Mouse (Mus musculus) megakaryocyte-erythroid progenitor cell, adult 5-6 weeks (primary cell): ENCODE measurements around the gene Tnik. TPM values are rescaled to one million over a fixed set of nuclear protein-coding genes. Genes with fewer than 3 reads are reported as not detected.

Experiments
- ATAC-seq: replicated peaks from 2 replicates; pipeline ENCODE4 v1.8.0; 2016; ENCODE audit warnings: mild to moderate bottlenecking, inconsistent platforms; ENCODE audit not compliant: severe bottlenecking, poor library complexity, low FRiP score, low TSS enrichment
- total RNA-seq, 2 experiments: library from RNA; stranded (forward) in 1 of 2; stranded (reverse) in 1 of 2; fragments of 200-1000, 215-1000 nt in 1 of 2; fragments of >200 nt in 1 of 2; fragmentation: Nextera tagmentation in 1 of 2; gene quantifications; 2 replicates each; pipeline ENCODE4 v1.2.3; 2014 to 2017

The Tnik gene
- total RNA-seq, 2 experiments from 2014 or later: 28.7 to 32.8 TPM

GRCm38 (mm10) chr3:28385199-28385975, 122.4 kb downstream of the Tnik start:
- no peak for ATAC-seq

- ATAC-seq: no peak
Observed at GRCm38 (mm10) chr3:28388540-28388939, 125.5 kb downstream of the Tnik start.

GRCm38 (mm10) chr3:28390183-28390582, 127.2 kb downstream of the Tnik start:
- ATAC-seq: no peak

- no peak for ATAC-seq
Observed at GRCm38 (mm10) chr3:28392542-28392941, 129.5 kb downstream of the Tnik start.

- no peak for ATAC-seq
Observed at GRCm38 (mm10) chr3:28398781-28399180, 135.8 kb downstream of the Tnik start.

- ATAC-seq: peak; percentile 80
Observed at GRCm38 (mm10) chr3:28399593-28400216, 136.7 kb downstream of the Tnik start.

GRCm38 (mm10) chr3:28401335-28401734, 138.3 kb downstream of the Tnik start:
- ATAC-seq: no peak

- peak; percentile 69 for ATAC-seq
Observed at GRCm38 (mm10) chr3:28402221-28402620, 139.2 kb downstream of the Tnik start.

GRCm38 (mm10) chr3:28405391-28405790, 142.4 kb downstream of the Tnik start:
- no peak for ATAC-seq

- ATAC-seq: peak; percentile 94
Observed at GRCm38 (mm10) chr3:28408859-28409459, 145.9 kb downstream of the Tnik start.

- peak; percentile 71 for ATAC-seq
Observed at GRCm38 (mm10) chr3:28410269-28410668, 147.3 kb downstream of the Tnik start.

- ATAC-seq: no peak
Observed at GRCm38 (mm10) chr3:28415986-28416385, 153.0 kb downstream of the Tnik start.

GRCm38 (mm10) chr3:28417091-28417715, 154.2 kb downstream of the Tnik start:
- no peak for ATAC-seq

- no peak for ATAC-seq
Observed at GRCm38 (mm10) chr3:28420194-28420593, 157.2 kb downstream of the Tnik start.

GRCm38 (mm10) chr3:28420698-28421097, 157.7 kb downstream of the Tnik start:
- no peak for ATAC-seq

- ATAC-seq: no peak
Observed at GRCm38 (mm10) chr3:28421798-28422197, 158.8 kb downstream of the Tnik start.

- no peak for ATAC-seq
Observed at GRCm38 (mm10) chr3:28422221-28422620, 159.2 kb downstream of the Tnik start.

- ATAC-seq: no peak
Observed at GRCm38 (mm10) chr3:28425911-28426310, 162.9 kb downstream of the Tnik start.

- no peak for ATAC-seq
Observed at GRCm38 (mm10) chr3:28431459-28431858, 168.4 kb downstream of the Tnik start.

GRCm38 (mm10) chr3:28432321-28432720, 169.3 kb downstream of the Tnik start:
- no peak for ATAC-seq
